Mouse (Mus musculus): Measurements from ENCODE around the gene Defa33.
"Not testable (repeated sequence)": the region's sequence is repeated elsewhere in the genome, so short reads cannot be mapped to it uniquely, and the experiment has no call there.

Gene Defa33

DNA sequence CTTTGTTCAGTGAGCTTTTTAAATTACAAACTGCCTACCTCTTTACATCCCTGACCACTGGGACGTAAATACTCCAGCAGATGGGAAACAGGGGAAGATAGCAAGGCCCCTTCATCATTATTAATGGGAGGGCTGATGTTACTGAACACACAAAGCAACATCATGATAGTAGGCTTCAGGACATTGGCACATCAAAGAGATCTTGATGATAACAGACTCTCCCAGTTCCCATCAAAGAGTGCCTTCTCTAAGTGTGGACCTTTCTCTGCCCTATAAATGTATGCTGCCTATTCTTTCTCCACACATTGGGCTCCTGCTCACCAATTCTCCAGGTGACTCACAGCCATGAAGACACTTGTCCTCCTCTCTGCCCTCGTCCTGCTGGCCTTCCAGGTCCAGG lies at the start of gene Defa33:
Defa33 (plus strand) TSS at position 301 of the 400 bp plus-strand sequence.
- not testable (repeated sequence) for DNase-seq (ENCODE audit: low spot score)

DNA sequence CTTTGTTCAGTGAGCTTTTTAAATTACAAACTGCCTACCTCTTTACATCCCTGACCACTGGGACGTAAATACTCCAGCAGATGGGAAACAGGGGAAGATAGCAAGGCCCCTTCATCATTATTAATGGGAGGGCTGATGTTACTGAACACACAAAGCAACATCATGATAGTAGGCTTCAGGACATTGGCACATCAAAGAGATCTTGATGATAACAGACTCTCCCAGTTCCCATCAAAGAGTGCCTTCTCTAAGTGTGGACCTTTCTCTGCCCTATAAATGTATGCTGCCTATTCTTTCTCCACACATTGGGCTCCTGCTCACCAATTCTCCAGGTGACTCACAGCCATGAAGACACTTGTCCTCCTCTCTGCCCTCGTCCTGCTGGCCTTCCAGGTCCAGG lies 13.4 kb upstream of the Defa33 start, which contains the start of gene Defa2:
Defa2 (plus strand) TSS at position 301 of the 400 bp plus-strand sequence.
- not testable (repeated sequence) for DNase-seq (ENCODE audit: low spot score)

DNA sequence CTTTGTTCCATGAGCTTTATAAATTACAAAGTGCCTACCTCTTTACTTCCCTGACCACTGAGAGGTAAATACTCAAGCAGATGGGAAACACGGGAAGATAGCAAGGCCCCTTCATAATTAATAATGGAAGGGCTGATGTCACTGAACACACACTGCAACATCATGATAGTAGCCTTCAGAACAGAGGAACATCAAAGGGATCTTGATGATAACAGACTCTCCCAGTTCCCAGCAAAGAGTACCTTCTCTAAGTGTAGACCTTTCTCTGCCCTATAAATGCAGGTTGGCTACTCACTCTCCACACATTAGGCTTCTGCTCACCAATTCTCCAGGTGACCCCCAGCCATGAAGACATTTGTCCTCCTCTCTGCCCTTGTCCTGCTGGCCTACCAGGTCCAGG lies 35.5 kb downstream of the Defa33 start, which contains the start of gene Defa36:
Defa36 (plus strand) TSS at position 301 of the 400 bp plus-strand sequence.
- DNase-seq (ENCODE audit: low spot score), result not testable (repeated sequence)
